Mouse (Mus musculus) intestine, embryonic 14.5 days (tissue): ENCODE measurements around the gene Gtf2h3. TPM values are rescaled to one million over a fixed set of nuclear protein-coding genes. Genes with fewer than 3 reads are reported as not detected.
A peak's percentile ranks its signal among the peaks of the same experiment; 100 is the strongest.

ENCODE experiments used
- ATAC-seq: fragments of 200-750 bp; cut with Nextera tagmentation; replicated peaks from 2 replicates; pipeline ENCODE4 v1.8.0; 2017; ENCODE audit warnings: low read depth, moderate number of reproducible peaks, moderate TSS enrichment, moderate library complexity; ENCODE audit not compliant: low FRiP score, low TSS enrichment
- DNase-seq: peaks from one replicate; pipeline ENCODE4 v3.0.0-alpha.2; 2018; ENCODE audit warnings: low spot score
- H3K27ac ChIP-seq: fragments of 300-500 bp; sonication (generic); 2 replicates; pipeline ENCODE4 v1.5.1; 2014; ENCODE audit warnings: low read depth, mild to moderate bottlenecking, control low read depth
- H3K27me3 ChIP-seq: fragments of 300-500 bp; sonication (generic); replicated peaks from 2 replicates; pipeline ENCODE4 v1.6.1; 2014; ENCODE audit warnings: low read length, control low read depth; ENCODE audit not compliant: control insufficient read depth, insufficient read depth
- H3K36me3 ChIP-seq: fragments of 300-500 bp; sonication (generic); 2 replicates; pipeline ENCODE4 v1.6.1; 2014; ENCODE audit warnings: low read length, control low read depth; ENCODE audit not compliant: control insufficient read depth, insufficient read depth
- H3K4me1 ChIP-seq: fragments of 300-500 bp; sonication (generic); replicated peaks from 2 replicates; pipeline ENCODE4 v1.6.1; 2014; ENCODE audit warnings: low read length, control low read depth, mixed read lengths; ENCODE audit not compliant: control insufficient read depth, insufficient read depth
- H3K4me2 ChIP-seq: fragments of 300-500 bp; sonication (generic); 2 replicates; pipeline ENCODE4 v1.6.1; 2014; ENCODE audit warnings: low read length
- H3K4me3 ChIP-seq: fragments of 300-500 bp; sonication (generic); 2 replicates; pipeline ENCODE4 v1.5.1; 2014; ENCODE audit warnings: low read depth, low read length, control low read depth, mixed read lengths
- H3K9ac ChIP-seq: fragments of 300-500 bp; sonication (generic); 2 replicates; pipeline ENCODE4 v1.6.1; 2014; ENCODE audit warnings: mild to moderate bottlenecking, low read length
- H3K9me3 ChIP-seq: fragments of 300-500 bp; sonication (generic); 2 replicates; pipeline ENCODE4 v1.6.1; 2016; ENCODE audit warnings: low read length, control low read depth; ENCODE audit not compliant: control insufficient read depth
- WGBS: fragments of 180-500 bp; shearing (Covaris S2); extraction: QIAGEN DNeasy Blood & Tissue Kit; methylation state at CpG from one replicate; pipeline ENCODE4 v1.1.7; 2014; 5-methylcytosine and 5-hydroxymethylcytosine counted together
- polyA plus RNA-seq: library from polyadenylated mRNA; unstranded; fragments of >200 nt; fragmentation: Nextera tagmentation; extraction: Ambion mirVana; gene quantifications from 2 replicates; pipeline ENCODE4 v1.2.1, GENCODE M21; 2014

Gene Gtf2h3
- polyA plus RNA-seq, 1 experiment from 2014 or later = 75.5 TPM

DNA sequence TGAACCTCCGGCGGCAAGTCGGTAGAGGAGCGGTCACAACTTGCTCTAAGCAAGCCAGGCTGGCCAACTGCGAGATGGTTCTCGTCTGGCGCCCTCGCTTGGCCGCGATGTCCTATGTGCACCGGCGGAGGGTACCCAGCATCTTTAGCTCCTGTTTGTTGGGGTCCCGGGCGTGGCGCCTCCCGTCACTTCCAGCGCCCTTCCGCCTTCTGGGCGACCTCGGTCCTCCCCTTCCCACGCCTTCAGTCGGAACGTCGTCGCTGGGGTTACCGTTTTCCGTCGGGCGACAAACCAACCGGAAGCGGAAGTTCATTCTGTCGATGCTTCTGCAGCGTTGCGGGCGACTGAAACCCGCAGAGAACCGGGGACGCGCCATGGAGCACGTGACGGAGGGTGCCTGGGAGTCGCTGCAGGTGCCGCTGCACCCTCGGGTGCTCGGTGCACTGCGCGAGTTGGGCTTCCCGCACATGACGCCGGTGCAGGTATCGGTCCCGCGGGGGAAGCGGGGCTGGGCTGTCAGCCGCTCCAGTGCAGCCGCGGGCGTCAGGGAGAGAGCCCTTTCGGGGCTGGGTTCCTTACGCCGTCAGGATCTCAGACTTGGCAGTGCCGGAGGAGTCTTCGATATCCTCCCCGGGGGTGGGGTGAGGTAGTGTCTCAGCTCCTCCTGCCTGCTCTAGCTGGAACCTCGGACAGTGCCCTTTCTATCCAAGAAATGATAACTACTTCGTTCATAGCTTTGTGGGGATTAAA is 26.2 kb upstream of the Gtf2h3 start, which contains the start of gene Ddx55:
Ddx55 (plus strand) TSS at position 307 of the 750 bp plus-strand sequence.
- ATAC-seq = peak; percentile 85
- under 1% methylated on average over 66 of the region's 66 CpGs for WGBS

DNA sequence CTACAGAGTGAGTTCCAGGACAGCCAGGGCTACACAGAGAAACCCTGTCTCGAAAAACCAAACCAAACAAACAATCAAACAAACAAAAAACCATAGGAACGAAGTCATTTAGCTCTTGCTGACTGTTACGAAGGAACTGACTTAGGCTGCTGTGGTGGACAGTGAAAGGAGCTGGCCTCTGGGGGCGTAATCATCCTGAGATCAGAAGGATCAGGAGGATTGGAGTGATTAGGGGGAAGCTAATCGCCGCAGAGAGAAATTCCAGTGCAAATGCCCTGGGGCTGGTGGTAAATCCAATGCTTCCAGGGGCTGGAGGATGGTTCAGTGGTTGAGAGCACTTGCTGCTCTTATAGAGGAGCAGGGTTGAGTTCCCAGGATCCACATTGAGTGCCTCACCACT is 25.3 kb upstream of the Gtf2h3 start:
- no peak for ATAC-seq
- peaks cover 39% of the 10 kb centered on the region for H3K36me3 ChIP-seq

More for the DNA sequence above, 26.2 kb upstream of the Gtf2h3 start, which contains the start of gene Ddx55:
- Histone ChIP-seq H3K4me1 (peaks cover 9% of the 10 kb centered on the region; the same call in 1 of the 2 replicates), H3K27ac (peak within 1 kb of the TSS; percentile 72), H3K36me3 (peaks cover 42% of the 10 kb centered on the region), H3K9ac (peak within 1 kb of the TSS; percentile 64), H3K4me3 (peak within 1 kb of the TSS; percentile 67), H3K9me3 (no peaks in the 10 kb centered on the region), H3K4me2 (peak within 1 kb of the TSS; percentile 77), H3K27me3 (no peaks in the 10 kb centered on the region)
- peak; percentile 94 for DNase-seq

DNA sequence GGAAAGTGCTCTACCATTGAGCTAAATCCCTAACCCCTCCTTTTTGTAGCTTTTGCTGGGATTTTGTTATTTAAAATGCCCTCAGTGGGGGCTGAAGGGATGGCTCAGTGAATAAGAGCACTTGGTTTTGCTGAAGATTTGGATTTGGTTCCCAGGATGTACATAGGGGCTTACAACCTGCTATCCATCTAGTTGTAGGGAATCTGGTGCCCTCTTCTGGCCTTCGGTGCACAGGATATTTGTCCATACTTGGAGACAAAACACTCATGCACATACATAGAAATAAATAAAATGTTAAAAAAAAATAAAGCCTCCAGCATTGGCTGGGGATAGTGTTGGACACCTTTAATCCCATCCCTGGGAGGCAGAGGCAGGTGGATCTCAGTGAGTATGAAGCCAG is 23.8 kb upstream of the Gtf2h3 start:
- no peak overlapping the region for H3K4me3 ChIP-seq
- no peaks in the 10 kb centered on the region for H3K9me3 ChIP-seq
- H3K4me2 ChIP-seq = no peak overlapping the region
- ATAC-seq (no peak), DNase-seq (no peak)
- no peaks in the 10 kb centered on the region for H3K27me3 ChIP-seq
- peaks cover 9% of the 10 kb centered on the region; the same call in 1 of the 2 replicates for H3K4me1 ChIP-seq
- no peak overlapping the region for H3K27ac ChIP-seq
- H3K9ac ChIP-seq = no peak overlapping the region
- H3K36me3 ChIP-seq = peaks cover 51% of the 10 kb centered on the region
- WGBS = 80% methylated on average over 1 of the region's 1 CpGs

More for the DNA sequence above, 25.3 kb upstream of the Gtf2h3 start:
- no peak overlapping the region for H3K9ac ChIP-seq
- H3K27ac ChIP-seq = no peak overlapping the region
- H3K27me3 ChIP-seq = no peaks in the 10 kb centered on the region
- WGBS = 76% methylated on average over 6 of the region's 6 CpGs
- DNase-seq = no peak
- H3K4me2 ChIP-seq = peak overlapping the region; percentile 77
- H3K9me3 ChIP-seq = no peaks in the 10 kb centered on the region
- H3K4me3 ChIP-seq = no peak overlapping the region
- H3K4me1 ChIP-seq = peaks cover 9% of the 10 kb centered on the region; the same call in 1 of the 2 replicates

GRCm38 (mm10) chr5:124571068-124571467 is 7.9 kb upstream of the Gtf2h3 start:
- H3K36me3 ChIP-seq = peaks cover 98% of the 10 kb centered on the region

DNA sequence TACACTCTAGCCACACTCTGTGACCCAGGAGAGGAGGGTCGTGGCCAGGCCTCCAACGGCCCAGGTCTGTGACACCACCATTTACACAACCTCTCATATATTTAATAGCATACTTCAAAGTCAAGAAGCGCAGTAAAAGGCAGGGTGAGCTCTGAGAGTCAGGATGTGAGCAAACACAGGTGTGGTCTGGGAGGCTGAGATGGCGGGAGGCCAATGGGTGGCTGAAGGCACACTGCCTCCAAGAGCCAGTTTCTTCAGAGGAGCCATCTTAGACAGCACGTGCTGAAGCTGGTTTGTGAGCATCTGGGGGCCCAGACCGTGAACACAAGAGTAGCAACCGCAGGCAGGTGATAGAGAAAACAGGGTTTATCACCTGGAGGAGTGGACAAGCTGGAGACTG is 3.5 kb upstream of the Gtf2h3 start:
- 76% methylated on average over 7 of the region's 7 CpGs for WGBS
- Histone ChIP-seq H3K9ac (no peak overlapping the region), H3K27me3 (no peaks in the 10 kb centered on the region), H3K9me3 (no peaks in the 10 kb centered on the region), H3K27ac (no peak overlapping the region), H3K4me3 (no peak overlapping the region), H3K4me1 (peaks cover 14% of the 10 kb centered on the region), H3K4me2 (no peak overlapping the region), H3K36me3 (peaks cover 67% of the 10 kb centered on the region)
- ATAC-seq = no peak
- no peak for DNase-seq

More at GRCm38 (mm10) chr5:124571068-124571467, 7.9 kb upstream of the Gtf2h3 start:
- Histone ChIP-seq H3K9me3 (no peaks in the 10 kb centered on the region), H3K27ac (no peak overlapping the region), H3K4me1 (no peaks in the 10 kb centered on the region), H3K4me2 (no peak overlapping the region), H3K9ac (no peak overlapping the region), H3K27me3 (no peaks in the 10 kb centered on the region), H3K4me3 (no peak overlapping the region)
- WGBS = 89% methylated on average over 12 of the region's 12 CpGs
- DNase-seq = no peak
- ATAC-seq = no peak

DNA sequence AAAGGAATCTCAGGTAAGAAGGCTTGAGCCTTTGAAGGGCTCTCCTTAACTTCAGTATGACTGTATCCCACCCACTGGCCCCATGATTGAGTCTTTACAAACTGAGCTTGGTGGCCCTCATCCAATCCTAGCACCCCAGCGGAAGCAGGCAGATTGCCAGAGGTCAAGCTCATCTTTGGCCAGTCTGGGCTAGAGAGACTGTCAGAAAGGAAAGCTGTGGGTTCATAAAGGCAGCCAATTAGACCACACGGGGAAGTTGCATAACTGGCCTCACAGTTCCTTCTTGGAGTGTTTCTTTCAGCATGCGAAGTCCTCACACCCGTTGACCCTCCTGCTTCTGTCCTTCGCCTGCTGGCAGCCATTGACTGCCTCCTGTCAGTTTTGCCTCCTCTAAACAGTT is 3.6 kb downstream of the Gtf2h3 start:
- ATAC-seq = no peak
- Histone ChIP-seq H3K27ac (no peak overlapping the region), H3K36me3 (peaks cover 47% of the 10 kb centered on the region), H3K9me3 (no peaks in the 10 kb centered on the region), H3K27me3 (no peaks in the 10 kb centered on the region), H3K4me1 (peaks cover 14% of the 10 kb centered on the region), H3K9ac (no peak overlapping the region), H3K4me3 (no peak overlapping the region), H3K4me2 (no peak overlapping the region)
- WGBS = 93% methylated on average over 5 of the region's 5 CpGs
- DNase-seq = no peak

DNA sequence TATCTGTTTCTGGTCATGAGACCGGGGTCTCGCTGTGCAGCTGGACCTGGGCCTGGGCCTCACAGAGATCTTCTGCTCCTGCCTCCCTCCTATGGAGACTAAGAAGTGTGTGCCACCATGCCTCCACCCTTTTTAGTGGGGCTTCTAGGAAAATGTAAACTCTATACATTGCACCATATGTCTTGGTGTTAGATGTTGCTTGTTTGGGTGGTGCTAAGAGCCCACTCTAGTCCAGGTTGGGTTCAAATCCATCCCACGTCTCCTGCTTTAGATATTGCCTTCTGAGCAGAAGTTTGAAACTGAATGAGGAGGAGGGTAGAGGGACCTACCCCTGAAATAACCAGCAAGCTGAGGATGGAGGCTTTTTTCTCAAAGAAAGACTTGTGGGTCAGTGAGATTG is 13.8 kb downstream of the Gtf2h3 start:
- Histone ChIP-seq H3K9ac (no peak overlapping the region), H3K4me3 (no peak overlapping the region), H3K4me2 (no peak overlapping the region), H3K27me3 (no peaks in the 10 kb centered on the region), H3K4me1 (no peaks in the 10 kb centered on the region), H3K27ac (no peak overlapping the region), H3K36me3 (peaks cover 71% of the 10 kb centered on the region), H3K9me3 (no peaks in the 10 kb centered on the region)
- DNase-seq (no peak), ATAC-seq (no peak)
- 93% methylated on average over 3 of the region's 3 CpGs for WGBS

DNA sequence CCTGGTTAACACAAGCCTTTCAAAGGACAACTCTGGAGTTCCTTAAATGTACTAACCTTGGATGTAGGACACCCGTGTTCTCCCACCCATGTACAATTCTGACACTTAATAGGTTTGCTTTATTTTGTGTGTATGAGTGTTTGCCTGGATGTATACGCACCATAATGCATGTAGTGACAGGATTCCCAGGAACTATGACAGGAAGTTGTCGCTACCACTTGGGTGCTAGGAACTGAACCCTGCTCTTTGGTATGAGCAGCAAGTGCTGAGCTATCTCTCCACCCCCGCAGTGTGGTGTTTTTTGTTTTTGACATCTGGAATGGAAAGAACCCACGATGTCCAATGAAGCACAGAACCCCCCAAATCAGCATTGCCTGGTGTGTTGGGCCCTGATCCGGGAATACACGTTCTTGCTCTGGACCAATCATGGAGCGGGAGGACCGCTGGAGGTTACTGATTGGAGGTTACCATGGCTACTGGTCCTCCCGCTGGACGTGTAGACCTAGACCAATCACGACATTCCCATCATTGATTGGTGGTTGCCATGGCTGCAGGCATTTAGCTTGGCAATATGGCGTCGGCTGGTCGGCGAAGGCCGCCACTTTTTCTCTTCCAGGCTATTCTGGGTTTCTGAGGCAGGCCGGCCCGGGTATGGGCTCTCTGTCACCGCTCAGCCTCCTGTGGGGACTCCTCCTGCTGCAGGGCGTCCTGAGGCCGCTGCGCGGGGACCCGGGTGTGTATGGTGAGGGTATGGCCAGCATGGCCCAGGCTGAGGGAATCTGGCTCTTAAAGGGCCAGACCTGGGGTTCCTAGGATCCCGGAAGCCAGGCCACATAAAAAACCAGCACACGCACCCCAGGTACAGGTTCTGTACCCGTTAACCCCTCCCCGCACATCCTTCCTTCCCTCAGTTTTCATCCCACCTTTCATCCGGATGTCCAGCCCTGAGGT is 19.6 kb downstream of the Gtf2h3 start:
- WGBS = 7% methylated on average over 30 of the region's 30 CpGs
- peak overlapping the region; percentile 88 for H3K4me2 ChIP-seq

More for the DNA sequence above, 19.6 kb downstream of the Gtf2h3 start:
- Histone ChIP-seq H3K36me3 (peaks cover 31% of the 10 kb centered on the region), H3K27ac (no peak overlapping the region), H3K9ac (peak overlapping the region; percentile 54), H3K27me3 (no peaks in the 10 kb centered on the region), H3K4me3 (peak overlapping the region; percentile 78), H3K4me1 (peaks cover 6% of the 10 kb centered on the region; the same call in 1 of the 2 replicates), H3K9me3 (no peaks in the 10 kb centered on the region)
- ATAC-seq = peak; percentile 100
- peak; percentile 93 for DNase-seq
